Mouse (Mus musculus): ENCODE data around the gene Cwc25.
A peak's percentile ranks its signal among the peaks of the same experiment; 100 is the strongest.
"Not testable (repeated sequence)": the region's sequence is repeated elsewhere in the genome, so short reads cannot be mapped to it uniquely, and the experiment has no call there.

The Cwc25 gene

GRCm38 (mm10) chr11:97719041-97719440, 47.3 kb downstream of the Cwc25 start:
- DNase-seq = no peak

GRCm38 (mm10) chr11:97718281-97718860, 48.0 kb downstream of the Cwc25 start:
- no peak for DNase-seq

- DNase-seq = no peak
Measured at GRCm38 (mm10) chr11:97717369-97718280, 48.7 kb downstream of the Cwc25 start.

GRCm38 (mm10) chr11:97716021-97716420, 50.3 kb downstream of the Cwc25 start:
- DNase-seq = no peak

GRCm38 (mm10) chr11:97714784-97715760, 51.3 kb downstream of the Cwc25 start:
- no peak for DNase-seq

- no peak for DNase-seq
Measured at GRCm38 (mm10) chr11:97714356-97714755, 52.0 kb downstream of the Cwc25 start.

- DNase-seq = no peak
Measured at GRCm38 (mm10) chr11:97713896-97714295, 52.5 kb downstream of the Cwc25 start.

GRCm38 (mm10) chr11:97712286-97712685, 54.1 kb downstream of the Cwc25 start:
- no peak for DNase-seq

- DNase-seq = no peak
Measured at GRCm38 (mm10) chr11:97711200-97711900, 55.0 kb downstream of the Cwc25 start.

- not testable (repeated sequence) for DNase-seq
Measured at GRCm38 (mm10) chr11:97710067-97710466, 56.3 kb downstream of the Cwc25 start.

GRCm38 (mm10) chr11:97703039-97703826, 63.1 kb downstream of the Cwc25 start, which contains the start of gene Psmb3:
Gene Psmb3, plus strand, starts transcription at chr11:97703399.
- peak; percentile 98 for DNase-seq

GRCm38 (mm10) chr11:97702393-97702745, 64.0 kb downstream of the Cwc25 start:
- DNase-seq = peak; percentile 93

- DNase-seq = no peak
Measured at GRCm38 (mm10) chr11:97701581-97702392, 64.6 kb downstream of the Cwc25 start.

GRCm38 (mm10) chr11:97700746-97701580, 65.4 kb downstream of the Cwc25 start:
- DNase-seq = no peak

GRCm38 (mm10) chr11:97700003-97700745, 66.2 kb downstream of the Cwc25 start, which contains the start of gene Pcgf2:
Gene Pcgf2, minus strand, starts transcription at chr11:97700497.
- DNase-seq = peak; percentile 79

GRCm38 (mm10) chr11:97699626-97700002, 66.7 kb downstream of the Cwc25 start:
- peak; percentile 88 for DNase-seq

- peak; percentile 76 for DNase-seq
Measured at GRCm38 (mm10) chr11:97698741-97699611, 67.4 kb downstream of the Cwc25 start.
